Mouse (Mus musculus): ENCODE data around the gene 4833427G06Rik.
"Not testable (repeated sequence)": the region's sequence is repeated elsewhere in the genome, so short reads cannot be mapped to it uniquely, and the experiment has no call there.

Gene 4833427G06Rik

DNA sequence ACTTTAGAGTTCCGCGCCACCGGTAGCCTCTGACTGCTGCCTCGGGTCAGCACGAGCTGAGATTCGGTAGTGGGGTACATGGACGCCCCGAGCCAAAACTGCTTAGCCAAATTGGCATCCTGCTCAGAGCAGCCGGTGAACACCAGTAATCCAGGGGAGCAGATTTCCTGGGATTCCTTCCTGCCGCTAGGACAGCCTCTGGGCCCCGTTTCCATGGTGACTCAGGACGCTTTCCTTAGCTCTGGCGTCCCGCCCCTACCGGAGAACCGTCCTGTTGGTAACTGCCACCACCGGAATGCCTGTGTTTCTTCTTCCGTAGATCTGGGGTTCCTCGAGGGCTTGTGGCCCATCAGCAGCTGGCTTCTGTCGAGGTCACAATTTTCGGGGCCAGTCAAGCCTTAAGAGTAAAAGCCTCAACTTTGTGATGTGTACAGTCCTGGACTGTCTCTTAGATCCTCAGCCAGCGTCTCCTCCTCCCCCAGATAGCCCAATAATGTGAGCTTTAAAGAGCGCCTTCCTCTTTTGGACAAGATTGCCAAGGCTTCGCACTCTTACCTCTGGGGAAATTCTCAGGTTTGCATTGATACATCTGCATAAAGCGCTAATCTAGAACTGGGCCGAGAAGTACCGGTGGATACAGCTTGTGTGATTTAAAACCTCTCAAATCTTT lies at the start of gene 4833427G06Rik:
Gene 4833427G06Rik, minus strand, starts transcription at position 323 of the 670 bp plus-strand sequence.
- peak; percentile 76 to 92 for DNase-seq (ENCODE audit: inconsistent age in 2 of 2, low spot score in 1 of 2)

GRCm38 (mm10) chr9:51147294-51147693 lies 45.4 kb upstream of the 4833427G06Rik start:
- no peak for DNase-seq (ENCODE audit: inconsistent age in 2 of 2, low spot score in 1 of 2)

DNA sequence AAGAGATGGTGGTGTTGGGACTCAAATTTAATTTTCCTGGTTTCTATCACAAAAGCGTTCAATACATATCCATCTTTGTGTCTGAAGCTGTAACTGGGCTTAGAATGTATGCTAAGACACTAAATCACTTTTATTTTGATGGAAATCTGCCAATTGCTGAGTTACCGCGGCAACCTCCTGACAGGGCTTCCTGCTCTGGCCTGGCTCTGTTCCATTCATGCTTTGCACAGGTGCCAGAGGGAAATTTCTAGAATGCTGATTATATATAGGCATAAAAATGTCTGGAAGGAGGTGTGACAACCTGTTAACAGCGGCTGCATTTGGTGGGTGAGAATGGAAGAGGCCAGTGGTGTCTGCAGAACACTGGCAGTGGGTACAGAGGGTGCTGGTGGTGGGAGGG lies 44.6 kb upstream of the 4833427G06Rik start:
- no peak for DNase-seq (ENCODE audit: inconsistent age in 2 of 2, low spot score in 1 of 2)

DNA sequence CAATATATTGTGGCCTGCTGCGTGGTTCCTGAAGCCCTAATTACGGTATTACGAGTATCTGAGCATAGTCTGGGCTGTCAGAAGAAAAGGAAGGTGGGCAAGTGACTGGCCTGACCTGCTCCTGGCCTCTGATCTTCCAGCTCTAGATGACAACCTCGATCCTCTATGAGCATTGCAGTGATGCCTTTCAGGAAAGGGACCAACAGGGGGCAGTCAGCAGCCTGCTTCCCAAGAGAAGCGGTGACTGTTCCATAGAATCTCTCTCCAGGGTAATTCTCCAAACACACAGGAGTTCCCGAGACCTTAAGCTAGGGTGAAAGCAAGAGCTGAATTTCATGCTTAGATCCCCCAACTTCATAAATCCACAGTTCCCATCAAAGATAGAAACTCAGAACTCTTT lies 42.3 kb upstream of the 4833427G06Rik start:
- no peak for DNase-seq (ENCODE audit: inconsistent age in 2 of 2, low spot score in 1 of 2)

DNA sequence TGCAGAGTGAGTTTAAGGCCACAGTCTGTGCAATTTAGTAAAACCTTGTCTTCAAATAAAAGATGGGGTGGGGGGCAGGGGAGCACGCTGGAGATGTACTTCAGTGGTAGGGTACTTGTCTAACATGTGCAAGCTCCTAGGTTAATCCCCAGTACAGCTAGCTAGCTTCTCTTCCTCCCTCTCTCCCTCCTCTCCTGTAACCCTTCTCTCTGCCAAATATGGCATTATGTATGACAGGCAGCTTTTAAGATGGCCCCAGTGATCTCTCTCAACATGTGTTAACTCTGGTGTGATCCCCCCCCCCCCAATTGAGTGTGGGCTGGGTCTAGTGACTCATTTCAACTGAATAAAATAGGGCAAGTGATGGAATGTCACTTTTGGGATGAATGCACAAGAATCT lies 41.6 kb upstream of the 4833427G06Rik start:
- DNase-seq (ENCODE audit: inconsistent age in 2 of 2, low spot score in 1 of 2), result no peak

GRCm38 (mm10) chr9:51140711-51141110 lies 38.8 kb upstream of the 4833427G06Rik start:
- no peak for DNase-seq (ENCODE audit: inconsistent age in 2 of 2, low spot score in 1 of 2)

- DNase-seq (ENCODE audit: inconsistent age in 2 of 2, low spot score in 1 of 2), result not testable (repeated sequence)
These were observed 37.5 kb upstream of the 4833427G06Rik start for GRCm38 (mm10) chr9:51139401-51139800.

GRCm38 (mm10) chr9:51138301-51138700 lies 36.4 kb upstream of the 4833427G06Rik start:
- no peak for DNase-seq (ENCODE audit: inconsistent age in 2 of 2, low spot score in 1 of 2)

DNA sequence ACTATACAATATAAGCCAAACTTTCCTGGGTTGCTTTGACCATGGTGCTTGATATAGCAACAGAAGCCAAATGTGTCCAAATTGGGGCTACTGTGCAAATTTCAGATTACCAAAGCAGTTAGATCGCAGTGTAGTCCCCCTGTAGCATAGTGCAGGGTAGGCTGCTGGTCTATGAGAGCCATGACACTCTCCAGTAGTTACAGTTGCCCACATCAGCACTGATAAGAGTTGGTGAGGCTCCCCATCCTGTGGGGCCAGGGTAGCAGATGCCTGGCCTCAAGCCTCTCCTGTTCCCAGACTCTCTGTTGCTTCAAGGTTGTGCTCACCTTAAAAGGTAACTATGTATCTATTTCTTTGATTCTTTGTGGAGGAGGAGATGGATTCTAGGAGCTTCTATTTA lies 36.0 kb upstream of the 4833427G06Rik start:
- DNase-seq (ENCODE audit: inconsistent age in 2 of 2, low spot score in 1 of 2), result no peak

DNA sequence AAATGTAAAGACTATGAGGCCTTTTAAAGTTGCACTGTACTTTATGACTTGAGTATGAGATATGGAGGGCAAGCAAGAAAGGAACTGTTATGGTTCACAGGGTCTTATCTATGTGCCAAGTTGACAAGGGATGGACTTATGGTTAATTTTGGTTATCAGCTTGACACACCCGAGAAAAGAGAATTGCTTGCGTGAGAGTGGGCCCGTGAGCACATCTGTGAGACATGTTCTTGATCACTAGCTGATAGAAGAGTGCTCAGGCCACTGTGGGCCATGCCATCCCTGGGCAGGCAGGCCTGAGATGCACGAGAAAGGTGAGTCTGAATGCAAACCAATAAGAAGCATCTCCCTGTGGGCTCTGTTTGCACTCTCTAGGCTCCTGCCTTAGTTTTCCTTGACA lies 35.6 kb upstream of the 4833427G06Rik start:
- no peak for DNase-seq (ENCODE audit: inconsistent age in 2 of 2, low spot score in 1 of 2)

- peak; percentile 36 to 83 for DNase-seq (ENCODE audit: inconsistent age in 2 of 2, low spot score in 1 of 2)
These were observed 35.1 kb upstream of the 4833427G06Rik start for GRCm38 (mm10) chr9:51136985-51137384.

DNA sequence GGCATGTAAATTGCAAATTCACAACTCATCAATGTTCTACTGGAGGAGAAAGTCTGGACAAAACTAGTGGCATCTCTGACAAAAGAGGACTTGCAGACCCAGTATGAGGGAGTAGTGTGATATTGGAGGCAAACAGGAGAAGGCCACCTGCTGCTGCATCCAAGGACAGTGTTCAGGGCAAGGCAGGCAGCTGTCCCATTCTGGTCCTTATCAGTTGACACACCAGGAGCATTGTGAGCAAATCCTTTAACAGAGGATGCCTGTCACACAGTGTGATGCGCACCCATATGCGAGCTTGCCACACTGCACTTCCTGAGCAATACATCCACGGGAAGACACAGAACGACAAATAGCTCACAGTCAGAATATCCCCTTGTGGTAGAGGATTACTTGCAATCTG lies 12.9 kb upstream of the 4833427G06Rik start:
- DNase-seq (ENCODE audit: inconsistent age in 2 of 2, low spot score in 1 of 2), result no peak

DNA sequence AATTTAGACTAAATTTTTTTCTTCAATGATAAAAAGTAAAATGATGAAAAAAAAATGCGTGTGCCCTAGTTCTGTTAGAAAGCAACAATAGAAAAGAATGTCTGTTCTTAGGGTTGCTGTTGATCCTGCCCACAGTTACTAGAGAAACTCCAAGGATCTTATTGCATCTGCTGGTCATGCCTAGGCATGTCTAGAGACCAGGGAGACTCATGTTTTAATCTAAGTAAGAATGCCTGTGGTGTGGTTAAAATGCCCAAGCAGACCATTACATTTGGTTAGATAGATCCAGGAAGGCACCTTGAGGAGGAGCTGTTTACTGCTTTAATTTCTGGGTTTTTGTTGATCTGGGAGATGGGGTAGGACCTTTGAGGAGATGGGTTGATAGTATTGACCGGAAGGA lies 3.9 kb upstream of the 4833427G06Rik start:
- peak in 1 of 2 experiments; percentile 27 for DNase-seq (ENCODE audit: inconsistent age in 2 of 2, low spot score in 1 of 2)

- peak; percentile 61 to 86 for DNase-seq (ENCODE audit: inconsistent age in 2 of 2, low spot score in 1 of 2)
These were observed 2.1 kb upstream of the 4833427G06Rik start for GRCm38 (mm10) chr9:51103808-51104514.

DNA sequence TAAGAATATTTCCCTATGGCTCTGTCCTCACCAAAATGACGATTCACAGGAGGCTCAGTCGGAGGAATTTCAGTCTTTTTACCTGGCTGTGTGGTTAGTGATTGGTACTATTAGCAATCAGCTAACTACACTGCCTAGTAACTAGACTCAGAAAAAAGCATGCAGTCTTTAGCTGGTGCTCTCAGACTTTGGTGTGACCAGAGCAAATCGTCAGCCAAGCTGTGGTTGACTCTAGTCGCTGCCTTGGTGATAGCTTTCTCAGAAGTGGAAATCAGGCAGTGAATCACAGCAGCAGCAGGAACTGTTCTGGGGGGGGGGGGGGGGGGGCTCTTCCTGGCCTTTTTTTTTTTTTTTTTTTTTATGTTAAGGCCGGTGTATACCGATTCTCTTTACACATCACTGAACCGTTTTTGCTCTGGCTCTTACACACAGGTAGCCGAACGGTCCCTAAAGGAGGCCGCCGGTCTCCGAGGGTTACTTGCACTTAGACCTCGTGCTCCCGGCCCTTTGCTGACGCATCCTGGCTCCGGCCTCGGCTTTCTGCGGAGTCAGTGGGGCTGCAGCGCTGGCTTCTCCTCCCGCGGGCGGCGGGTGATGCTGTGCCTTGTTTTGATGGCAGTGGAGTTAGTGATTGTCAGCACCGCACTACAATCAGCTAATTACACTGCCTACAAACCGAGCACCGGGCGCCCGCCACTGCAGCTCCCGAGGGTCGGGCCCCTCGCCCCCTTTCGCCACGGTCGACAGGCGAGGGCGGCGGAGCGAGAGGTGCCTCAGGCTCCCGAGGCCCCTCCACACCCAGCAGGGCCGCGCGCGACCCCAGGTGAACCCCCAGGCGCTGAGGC lies 1.3 kb upstream of the 4833427G06Rik start:
- DNase-seq (ENCODE audit: inconsistent age in 2 of 2, low spot score in 1 of 2), result peak; percentile 79 to 92

GRCm38 (mm10) chr9:51096306-51096705 lies 5.6 kb downstream of the 4833427G06Rik start:
- peak; percentile 69 to 86 for DNase-seq (ENCODE audit: inconsistent age in 2 of 2, low spot score in 1 of 2)

- no peak for DNase-seq (ENCODE audit: inconsistent age in 2 of 2, low spot score in 1 of 2)
These were observed 8.2 kb downstream of the 4833427G06Rik start for GRCm38 (mm10) chr9:51093697-51094096.

DNA sequence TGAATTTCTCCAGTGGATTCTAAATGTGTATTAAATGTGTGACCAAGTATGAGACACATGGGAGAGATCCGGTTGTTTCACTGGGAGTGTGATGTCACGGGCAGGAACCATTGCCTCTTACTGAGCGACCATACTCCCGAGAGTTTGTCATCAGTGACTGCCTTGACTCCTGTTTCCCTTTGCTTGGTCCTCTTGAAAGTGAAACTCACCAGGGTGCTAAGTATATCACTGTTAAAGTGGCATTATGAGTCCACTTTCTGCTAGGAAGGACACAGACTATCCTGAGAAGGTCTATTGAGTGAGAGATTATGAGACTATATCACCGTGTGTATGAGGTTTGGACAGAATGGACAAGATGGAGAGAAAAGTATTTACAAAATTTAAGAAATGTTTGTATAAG lies 20.3 kb downstream of the 4833427G06Rik start:
- no peak for DNase-seq (ENCODE audit: inconsistent age in 2 of 2, low spot score in 1 of 2)

- peak; percentile 84 to 86 for DNase-seq (ENCODE audit: inconsistent age in 2 of 2, low spot score in 1 of 2)
These were observed 24.9 kb downstream of the 4833427G06Rik start, which contains the start of gene Layn for GRCm38 (mm10) chr9:51076979-51077315. Layn (minus strand) TSS chr9:51077094.

DNA sequence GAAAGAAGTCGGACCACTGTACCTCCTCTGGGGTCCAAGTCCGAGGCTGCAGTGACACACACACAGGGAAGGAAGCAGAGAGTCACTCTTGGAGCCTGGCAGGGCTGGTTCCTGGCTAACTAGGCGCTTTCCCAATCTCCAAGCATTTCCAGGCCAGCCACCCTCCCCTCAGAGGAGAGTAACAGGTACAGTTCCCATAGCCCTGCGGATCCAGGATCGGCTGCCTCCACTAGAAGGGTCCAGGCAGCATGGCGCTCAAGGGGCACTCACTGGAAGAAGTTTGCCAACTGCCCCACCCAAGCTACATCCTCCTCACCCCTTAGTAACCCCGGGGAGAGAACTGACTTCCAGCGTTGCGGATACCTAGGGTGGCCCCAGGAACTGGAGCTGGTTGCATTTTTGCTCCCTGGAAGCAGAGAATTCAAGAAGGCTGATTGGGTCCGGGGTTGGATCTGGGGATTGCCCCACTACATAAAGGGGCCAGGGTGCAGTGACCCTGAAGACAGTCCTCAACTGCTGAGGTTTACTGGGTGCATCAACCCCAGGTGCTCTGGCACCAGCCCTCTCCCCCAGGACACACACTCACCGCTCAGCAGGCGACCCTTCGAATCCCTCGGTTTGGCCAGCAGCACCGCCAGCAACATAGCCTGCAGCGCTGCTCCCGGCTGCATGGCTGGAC lies 25.4 kb downstream of the 4833427G06Rik start:
- DNase-seq (ENCODE audit: inconsistent age in 2 of 2, low spot score in 1 of 2), result peak in 1 of 2 experiments; percentile 58

DNA sequence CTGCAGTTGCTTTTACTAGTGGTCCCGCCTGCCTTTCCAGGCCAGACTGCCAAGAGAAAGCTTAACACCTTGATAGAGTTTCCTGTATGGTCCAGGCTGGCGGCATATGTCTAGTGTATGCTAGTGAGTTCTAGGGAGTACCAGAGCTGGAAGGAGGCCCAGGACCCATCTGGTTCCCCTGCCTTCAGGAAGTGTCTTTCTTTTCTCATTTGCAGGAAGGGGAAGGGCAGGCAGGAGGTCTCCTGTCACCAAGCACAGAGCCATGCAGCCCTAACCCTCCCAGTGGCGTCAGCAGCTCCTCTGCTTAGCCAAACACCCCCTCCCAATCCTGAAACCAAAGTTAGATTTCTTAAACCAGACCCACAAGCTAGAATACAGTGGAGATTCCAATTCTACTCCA lies 26.1 kb downstream of the 4833427G06Rik start:
- peak; percentile 20 to 42 for DNase-seq (ENCODE audit: inconsistent age in 2 of 2, low spot score in 1 of 2)
